19 mouse cellular contexts compared by ENCODE assay signal in the genomic region with DNA sequence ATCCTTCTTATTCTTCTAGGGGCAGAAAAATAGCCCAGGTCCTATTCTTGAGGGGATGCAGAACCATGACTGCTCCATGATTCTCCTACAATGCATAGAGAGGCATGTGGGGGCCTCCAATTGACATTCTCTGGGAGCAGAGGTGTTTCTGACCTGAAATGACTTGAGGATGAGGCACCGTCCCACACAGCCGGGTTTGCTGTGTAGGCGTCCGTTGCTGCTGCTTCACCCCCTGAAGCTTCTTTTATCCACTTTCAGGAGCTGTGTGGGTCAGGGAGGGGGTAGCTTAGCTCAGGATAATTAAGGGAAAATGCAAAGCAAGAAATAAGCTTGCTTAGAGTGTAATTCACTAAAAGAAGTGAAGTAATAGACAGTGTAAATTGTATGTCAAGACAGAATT.
A peak's percentile ranks its signal among the peaks of the same experiment; 100 is the strongest.
DNase-seq lines count a peak whose midpoint lies in the region; TF ChIP-seq lines count a peak whose summit lies in the region.
"Had no signal": no experiment of that assay in that cellular context is flagged by ENCODE, and none has a peak within 500 bp of the region (broad histone marks: within the 10 kb centered on the region; RNA-seq: fewer than 3 reads in every experiment).

No protein-coding gene starts in this region.

- no peak overlapping the region for H3K4me3 ChIP-seq in left cerebral cortex, adult 2 months
- H3K4me3 ChIP-seq: embryonic facial prominence, embryonic 10.5 days; embryonic facial prominence, embryonic 12.5 days; forebrain, embryonic 13.5 days; forebrain, embryonic 15.5 days had no signal

- intact Hi-C loops in left cerebral cortex, adult 2 months (cut with DNase I): no loop called here
- intact Hi-C loops in left cerebral cortex, postnatal 10 days (cut with DNase I): no loop called here

- TF ChIP-seq CTCF in left cerebral cortex, adult 2 months (IDR thresholded peaks at IDR 0.05): no peak

- DNase-seq in heart, adult 11 months: peak; percentile 74
- DNase-seq in heart, adult 8-10 months (ENCODE audit: low spot score): no peak
- DNase-seq in left cerebral cortex, adult 2 months (ENCODE audit: extremely low spot score in 1 of 2, low spot score in 2 of 2): peak in 1 of 2 experiments; percentile 42
- DNase-seq in left cerebral cortex, postnatal 10 days (ENCODE audit: extremely low spot score in 1 of 2, low spot score in 2 of 2): no peak
- DNase-seq in right cerebral cortex, adult 18-20 months: peak; percentile 73
- no peak for DNase-seq in right cerebral cortex, postnatal 14 days
- DNase-seq in layer of hippocampus, postnatal 14 days (ENCODE audit: low spot score in 2 of 2): no peak
- DNase-seq: adrenal gland, adult 2 months; adrenal gland, postnatal 10 days; adrenal gland, postnatal 25 days; cerebellum, adult 11-12 months; cerebellum, adult 2 months; cerebellum, adult 9-10 months; cerebellum, postnatal 10 days; cerebellum, postnatal 25 days had no signal

- peak overlapping the region; percentile 5; the same call in 1 of the 2 replicates for H3K27ac ChIP-seq in left cerebral cortex, adult 2 months
- H3K27ac ChIP-seq: embryonic facial prominence, embryonic 10.5 days; embryonic facial prominence, embryonic 12.5 days; forebrain, embryonic 13.5 days; forebrain, embryonic 15.5 days had no signal

Comparison
In these comparisons a context has a peak if more than half of its experiments do, and no peak if none do; other contexts are left out.
1. DNase-seq: peak in heart, adult 11 months (single experiment) and right cerebral cortex, adult 18-20 months (single experiment); none in heart, adult 8-10 months (single experiment), left cerebral cortex, postnatal 10 days (0 of 2), right cerebral cortex, postnatal 14 days (single experiment) and layer of hippocampus, postnatal 14 days (0 of 2).